Mouse (Mus musculus) midbrain, embryonic 10.5 days (tissue): ENCODE results near the gene Tvp23a. TPM values are rescaled to one million over a fixed set of nuclear protein-coding genes. Genes with fewer than 3 reads are reported as not detected.
A peak's percentile ranks its signal among the peaks of the same experiment; 100 is the strongest.

Experiments
- DNase-seq: peaks from one replicate; pipeline ENCODE4 v3.0.0-alpha.2; 2017; ENCODE audit warnings: low spot score
- H3K27ac ChIP-seq: fragments of 300-500 bp; sonication (generic); replicated peaks from 2 replicates; pipeline ENCODE4 v1.5.1; 2016; ENCODE audit warnings: mild to moderate bottlenecking
- H3K27me3 ChIP-seq: fragments of 300-500 bp; sonication (generic); 2 replicates; pipeline ENCODE4 v1.6.1; 2016; ENCODE audit warnings: low read depth, mild to moderate bottlenecking; ENCODE audit not compliant: poor library complexity, severe bottlenecking
- H3K36me3 ChIP-seq: fragments of 300-500 bp; sonication (generic); 2 replicates; pipeline ENCODE4 v1.6.1; 2016; ENCODE audit warnings: mild to moderate bottlenecking, moderate library complexity
- H3K4me1 ChIP-seq: fragments of 300-500 bp; sonication (generic); 2 replicates; pipeline ENCODE4 v1.6.1; 2016
- H3K4me3 ChIP-seq: fragments of 300-500 bp; sonication (generic); 2 replicates; pipeline ENCODE4 v1.5.1; 2016; ENCODE audit warnings: mild to moderate bottlenecking, moderate library complexity
- H3K9me3 ChIP-seq: fragments of 300-500 bp; sonication (generic); replicated peaks from 2 replicates; pipeline ENCODE4 v1.6.1; 2016; ENCODE audit warnings: mild to moderate bottlenecking
- WGBS: fragments of 180-500 bp; shearing (Covaris S2); methylation state at CpG from one replicate; pipeline ENCODE4 v1.1.7; 2016; 5-methylcytosine and 5-hydroxymethylcytosine counted together
- polyA plus RNA-seq: library from polyadenylated mRNA; unstranded; fragments of >200 nt; fragmentation: Nextera tagmentation; extraction: Ambion mirVana; gene quantifications from 2 replicates; pipeline ENCODE4 v1.2.1, GENCODE M21; 2016

Tvp23a gene
- polyA plus RNA-seq, 1 experiment from 2014 or later: 22.9 TPM

- Histone ChIP-seq H3K9me3 (no peaks in the 10 kb centered on the region), H3K27ac (peak overlapping the region; percentile 50)
- 25% methylated on average over 13 of the region's 13 CpGs for WGBS
Observed at GRCm38 (mm10) chr16:10374254-10375011, 72.7 kb downstream of the Tvp23a start.

GRCm38 (mm10) chr16:10372372-10372771, 74.8 kb downstream of the Tvp23a start:
- 87% methylated on average over 4 of the region's 4 CpGs for WGBS
- Histone ChIP-seq H3K4me3 (no peak overlapping the region), H3K27ac (no peak overlapping the region), H3K36me3 (no peaks in the 10 kb centered on the region), H3K4me1 (peaks cover 26% of the 10 kb centered on the region), H3K27me3 (no peaks in the 10 kb centered on the region), H3K9me3 (no peaks in the 10 kb centered on the region)
- DNase-seq: no peak

More at GRCm38 (mm10) chr16:10374254-10375011, 72.7 kb downstream of the Tvp23a start:
- Histone ChIP-seq H3K4me3 (peak overlapping the region; percentile 33), H3K36me3 (no peaks in the 10 kb centered on the region), H3K4me1 (peaks cover 20% of the 10 kb centered on the region), H3K27me3 (no peaks in the 10 kb centered on the region)
- peak; percentile 59 for DNase-seq

Other genes starting within 250 kb of the Tvp23a start
- gene Emp2, start 133.4 kb downstream of the Tvp23a start, polyA plus RNA-seq: 3.3 and 4.8 TPM in 2 replicates
- not detected in 2 replicates for gene Tekt5, start 51.9 kb downstream of the Tvp23a start, polyA plus RNA-seq
- 73.7 and 80.5 TPM in 2 replicates for gene Nubp1, start 35.4 kb downstream of the Tvp23a start, polyA plus RNA-seq
- gene Ciita, start 32.7 kb upstream of the Tvp23a start, polyA plus RNA-seq: 0.16 and 0.22 TPM in 2 replicates
- gene Dexi, start 95.7 kb upstream of the Tvp23a start, polyA plus RNA-seq: 15.6 and 17.4 TPM in 2 replicates
- gene Clec16a, start 98.0 kb upstream of the Tvp23a start, polyA plus RNA-seq: 27.2 and 30.8 TPM in 2 replicates